Mouse (Mus musculus) hindbrain, postnatal 0 days (tissue): ENCODE data around the gene Asic1. TPM values are rescaled to one million over a fixed set of nuclear protein-coding genes. Genes with fewer than 3 reads are reported as not detected.

ENCODE experiments used
- ATAC-seq: fragments of 200-750 bp; cut with Nextera tagmentation; 2 replicates; pipeline ENCODE4 v1.8.0; 2017; ENCODE audit warnings: mild to moderate bottlenecking, moderate TSS enrichment, moderate library complexity
- DNase-seq: peaks from one replicate; pipeline ENCODE4 v3.0.0-alpha.2; 2015; ENCODE audit warnings: low spot score
- H3K27ac ChIP-seq: fragments of 300-500 bp; sonication (generic); 2 replicates; pipeline ENCODE4 v1.5.1; 2014; ENCODE audit warnings: mild to moderate bottlenecking
- H3K27me3 ChIP-seq: fragments of 300-500 bp; sonication (generic); 2 replicates; pipeline ENCODE4 v1.6.1; 2014; ENCODE audit warnings: low read length, mixed read lengths; ENCODE audit not compliant: insufficient read depth
- H3K36me3 ChIP-seq: fragments of 300-500 bp; sonication (generic); 2 replicates; pipeline ENCODE4 v1.6.1; 2014; ENCODE audit warnings: low read length, mixed read lengths; ENCODE audit not compliant: insufficient read depth
- H3K4me1 ChIP-seq: fragments of 300-500 bp; sonication (generic); 2 replicates; pipeline ENCODE4 v1.6.1; 2014; ENCODE audit warnings: antibody characterized with exemption, low read length, mixed read lengths; ENCODE audit not compliant: insufficient read depth
- H3K4me2 ChIP-seq: fragments of 300-500 bp; sonication (generic); 2 replicates; pipeline ENCODE4 v1.6.1; 2014; ENCODE audit warnings: low read depth, mild to moderate bottlenecking, low read length, moderate library complexity, mixed read lengths
- H3K4me3 ChIP-seq: fragments of 300-500 bp; sonication (generic); 2 replicates; pipeline ENCODE4 v1.5.1; 2014; ENCODE audit warnings: low read length
- H3K9ac ChIP-seq: fragments of 300-500 bp; sonication (generic); replicated peaks from 2 replicates; pipeline ENCODE4 v1.6.1; 2014; ENCODE audit warnings: mild to moderate bottlenecking, low read length, moderate library complexity, mixed read lengths
- H3K9me3 ChIP-seq: fragments of 300-500 bp; sonication (generic); 2 replicates; pipeline ENCODE4 v1.6.1; 2016; ENCODE audit warnings: low read length, mixed read lengths
- CTCF ChIP-seq: IDR thresholded peaks from 2 replicates; pipeline ENCODE4 v1.5.1; 2016; ENCODE audit warnings: antibody characterized with exemption, control low read depth, low read depth
- WGBS: fragments of 180-500 bp; shearing (Covaris S2); extraction: QIAGEN DNeasy Blood & Tissue Kit; methylation state at CpG from one replicate; pipeline ENCODE4 v1.1.7; 2014; 5-methylcytosine and 5-hydroxymethylcytosine counted together
- polyA plus RNA-seq: library from polyadenylated mRNA; unstranded; fragments of >200 nt; fragmentation: Nextera tagmentation; extraction: Ambion mirVana; gene quantifications from 2 replicates; pipeline ENCODE4 v1.2.1, GENCODE M21; 2015
- total RNA-seq: library from RNA; depleted of rRNA; stranded (reverse); fragments of >200 nt; gene quantifications from 2 replicates; pipeline ENCODE4 v1.2.3, GENCODE M21; 2014

Asic1 gene
- total and polyA plus RNA-seq, 2 experiments from 2014 or later, result 37.1 to 143 TPM

- ATAC-seq, result no peak
- Histone ChIP-seq H3K9me3 (no peaks in the 10 kb centered on the region), H3K4me2 (no peak overlapping the region), H3K4me3 (no peak overlapping the region), H3K4me1 (peaks cover 16% of the 10 kb centered on the region), H3K36me3 (peaks cover 52% of the 10 kb centered on the region), H3K27me3 (no peaks in the 10 kb centered on the region), H3K27ac (no peak overlapping the region), H3K9ac (no peak overlapping the region)
- DNase-seq, result no peak
- TF ChIP-seq CTCF, result no peak
- 61% methylated on average over 13 of the region's 13 CpGs for WGBS
These were observed 42.7 kb downstream of the Asic1 start for GRCm38 (mm10) chr15:99712666-99713559.

GRCm38 (mm10) chr15:99713569-99713968 is 43.4 kb downstream of the Asic1 start:
- no peak overlapping the region for H3K27ac ChIP-seq
- ATAC-seq (0 out of 2 replicates have a peak, but pooled peaks have one; percentile 5), DNase-seq (no peak)
- WGBS, result 64% methylated on average over 3 of the region's 3 CpGs
- peaks cover 52% of the 10 kb centered on the region for H3K36me3 ChIP-seq
- no peak overlapping the region for H3K4me3 ChIP-seq
- H3K9me3 ChIP-seq, result no peaks in the 10 kb centered on the region
- no peak overlapping the region for H3K9ac ChIP-seq
- peaks cover 16% of the 10 kb centered on the region for H3K4me1 ChIP-seq
- no peaks in the 10 kb centered on the region for H3K27me3 ChIP-seq
- TF ChIP-seq CTCF, result peak; percentile 24; the same call in 1 of the 2 replicates
- H3K4me2 ChIP-seq, result no peak overlapping the region

- Histone ChIP-seq H3K27ac (peak overlapping the region; percentile 27; the same call in 1 of the 2 replicates), H3K9me3 (no peaks in the 10 kb centered on the region), H3K36me3 (peaks cover 46% of the 10 kb centered on the region), H3K4me2 (no peak overlapping the region), H3K4me3 (no peak overlapping the region), H3K4me1 (peaks cover 16% of the 10 kb centered on the region), H3K27me3 (no peaks in the 10 kb centered on the region), H3K9ac (no peak overlapping the region)
- no peak for ATAC-seq
- WGBS, result 56% methylated on average over 4 of the region's 4 CpGs
- no peak for DNase-seq
- no peak for TF ChIP-seq CTCF
These were observed 44.0 kb downstream of the Asic1 start for GRCm38 (mm10) chr15:99714206-99714605.

GRCm38 (mm10) chr15:99714858-99715257 is 44.7 kb downstream of the Asic1 start:
- H3K4me2 ChIP-seq, result no peak overlapping the region
- TF ChIP-seq CTCF, result peak; percentile 98
- WGBS, result 54% methylated on average over 7 of the region's 7 CpGs
- no peaks in the 10 kb centered on the region for H3K9me3 ChIP-seq
- H3K9ac ChIP-seq, result no peak overlapping the region
- ATAC-seq (peak; percentile 53), DNase-seq (peak; percentile 90)
- peak overlapping the region; percentile 72 for H3K27ac ChIP-seq
- peaks cover 16% of the 10 kb centered on the region for H3K4me1 ChIP-seq
- no peaks in the 10 kb centered on the region for H3K27me3 ChIP-seq
- H3K4me3 ChIP-seq, result no peak overlapping the region
- H3K36me3 ChIP-seq, result peaks cover 39% of the 10 kb centered on the region

- no peaks in the 10 kb centered on the region for H3K9me3 ChIP-seq
- no peak overlapping the region for H3K4me2 ChIP-seq
- DNase-seq (peak; percentile 48), ATAC-seq (peak; percentile 20; the same call in 1 of the 2 replicates)
- H3K4me1 ChIP-seq, result peaks cover 16% of the 10 kb centered on the region
- no peak for TF ChIP-seq CTCF
- 0 out of 2 replicates have a peak overlapping the region, but pooled peaks have one; percentile 1 for H3K9ac ChIP-seq
- H3K27ac ChIP-seq, result peak overlapping the region; percentile 72
- WGBS, result 38% methylated on average over 13 of the region's 13 CpGs
- H3K36me3 ChIP-seq, result peaks cover 35% of the 10 kb centered on the region
- no peaks in the 10 kb centered on the region for H3K27me3 ChIP-seq
- H3K4me3 ChIP-seq, result no peak overlapping the region
These were observed 45.2 kb downstream of the Asic1 start for GRCm38 (mm10) chr15:99715361-99715865.

GRCm38 (mm10) chr15:99715982-99716746 is 46.0 kb downstream of the Asic1 start:
- Histone ChIP-seq H3K9me3 (no peaks in the 10 kb centered on the region), H3K27me3 (no peaks in the 10 kb centered on the region), H3K4me2 (no peak overlapping the region), H3K27ac (peak overlapping the region; percentile 72), H3K4me3 (no peak overlapping the region), H3K4me1 (peaks cover 16% of the 10 kb centered on the region), H3K9ac (0 out of 2 replicates have a peak overlapping the region, but pooled peaks have one; percentile 1), H3K36me3 (peaks cover 28% of the 10 kb centered on the region)
- 59% methylated on average over 11 of the region's 11 CpGs for WGBS
- no peak for TF ChIP-seq CTCF
- DNase-seq, result no peak
- no peak for ATAC-seq
